ENCODE assay signal across 10 mouse cellular contexts in the genomic region with DNA sequence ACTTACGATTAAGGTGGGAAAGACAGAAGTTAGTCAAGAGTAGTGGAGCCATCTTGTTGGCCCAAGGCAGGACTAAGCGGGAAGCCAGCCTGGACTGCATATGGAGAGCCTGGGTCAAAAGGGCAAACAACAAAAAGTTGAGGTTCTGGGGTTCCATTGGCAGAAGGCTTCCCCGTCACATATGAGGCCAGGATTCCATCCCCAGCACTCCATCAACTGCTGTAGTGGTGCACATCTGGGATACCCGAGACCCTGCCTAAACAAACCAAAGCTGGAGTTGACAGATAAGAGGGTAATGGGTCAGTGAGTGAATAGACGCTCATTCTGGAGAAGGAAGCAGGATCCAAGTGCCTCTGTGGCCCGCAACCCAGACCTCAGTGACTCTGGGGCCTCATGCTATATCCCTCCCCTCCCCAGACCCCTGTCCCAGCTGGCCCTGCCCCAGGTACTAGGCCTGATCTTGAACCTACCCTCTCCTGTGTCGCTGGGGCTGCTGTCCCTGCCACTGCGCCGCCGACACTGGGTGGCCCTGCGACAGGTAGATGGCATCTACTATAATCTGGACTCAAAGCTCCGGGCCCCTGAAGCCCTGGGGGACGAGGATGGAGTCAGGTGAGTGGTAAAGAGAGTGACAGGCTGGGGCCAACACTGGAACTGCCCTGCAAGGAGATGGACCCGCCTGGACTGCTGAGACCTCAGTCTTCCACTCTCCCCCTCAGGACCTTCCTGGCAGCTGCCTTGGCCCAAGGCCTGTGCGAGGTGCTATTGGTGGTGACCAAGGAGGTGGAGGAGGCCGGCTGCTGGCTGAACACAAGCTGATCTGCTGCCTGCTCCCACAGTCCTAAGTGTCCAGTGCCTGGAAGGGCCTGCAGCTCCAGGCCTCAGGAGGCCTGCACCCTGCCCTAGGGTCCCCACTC. TPM values are rescaled to one million over a fixed set of nuclear protein-coding genes. Genes with fewer than 3 reads are reported as not detected.
DNase-seq lines count a peak whose midpoint lies in the region; ATAC-seq and TF ChIP-seq lines count a peak whose summit lies in the region.
"Had no signal": no experiment of that assay in that cellular context is flagged by ENCODE, and none has a peak within 500 bp of the region (broad histone marks: within the 10 kb centered on the region; RNA-seq: fewer than 3 reads in every experiment).

No protein-coding gene starts in this region.

- no peaks in the 10 kb centered on the region; the same call in 1 of the 2 replicates for H3K27me3 ChIP-seq in heart, embryonic 13.5 days (replicated peaks)
- H3K27me3 ChIP-seq in neural tube, embryonic 13.5 days = peaks cover under 1% of the 10 kb centered on the region
- H3K27me3 ChIP-seq in neural tube, embryonic 15.5 days (replicated peaks) = no peaks in the 10 kb centered on the region
- H3K27me3 ChIP-seq in liver, postnatal 0 days (ENCODE audit: insufficient read depth, low read length) = peaks cover 15% of the 10 kb centered on the region

- H3K36me3 ChIP-seq in heart, embryonic 13.5 days = peaks cover 6% of the 10 kb centered on the region
- H3K36me3 ChIP-seq in neural tube, embryonic 13.5 days = no peaks in the 10 kb centered on the region
- H3K36me3 ChIP-seq in neural tube, embryonic 15.5 days = no peaks in the 10 kb centered on the region
- peaks cover 5% of the 10 kb centered on the region for H3K36me3 ChIP-seq in liver, postnatal 0 days (replicated peaks; ENCODE audit: insufficient read depth, low read length)
- H3K36me3 ChIP-seq: limb, embryonic 12.5 days had no signal

- no peaks in the 10 kb centered on the region for H3K9me3 ChIP-seq in heart, embryonic 13.5 days
- H3K9me3 ChIP-seq in neural tube, embryonic 13.5 days = no peaks in the 10 kb centered on the region
- no peaks in the 10 kb centered on the region for H3K9me3 ChIP-seq in neural tube, embryonic 15.5 days (replicated peaks)
- H3K9me3 ChIP-seq in liver, postnatal 0 days (ENCODE audit: low read length) = no peaks in the 10 kb centered on the region
- H3K9me3 ChIP-seq: limb, embryonic 12.5 days had no signal

- peak overlapping the region; percentile 86 for H3K9ac ChIP-seq in heart, embryonic 13.5 days
- H3K9ac ChIP-seq in neural tube, embryonic 13.5 days = no peak overlapping the region
- no peak overlapping the region for H3K9ac ChIP-seq in neural tube, embryonic 15.5 days (replicated peaks)
- no peak overlapping the region for H3K9ac ChIP-seq in liver, postnatal 0 days (replicated peaks)

- H3K4me2 ChIP-seq in heart, embryonic 13.5 days = peak overlapping the region; percentile 80
- no peak overlapping the region for H3K4me2 ChIP-seq in neural tube, embryonic 13.5 days
- no peak overlapping the region for H3K4me2 ChIP-seq in neural tube, embryonic 15.5 days
- peak overlapping the region; percentile 89 for H3K4me2 ChIP-seq in liver, postnatal 0 days (ENCODE audit: low read depth, low read length)
- H3K4me2 ChIP-seq: limb, embryonic 12.5 days had no signal

- H3K4me1 ChIP-seq in heart, embryonic 13.5 days = peaks cover 81% of the 10 kb centered on the region
- H3K4me1 ChIP-seq in neural tube, embryonic 13.5 days (replicated peaks) = peaks cover 71% of the 10 kb centered on the region
- H3K4me1 ChIP-seq in neural tube, embryonic 15.5 days = peaks cover 56% of the 10 kb centered on the region
- H3K4me1 ChIP-seq in liver, postnatal 0 days (ENCODE audit: insufficient read depth) = peaks cover 39% of the 10 kb centered on the region

- WGBS in heart, embryonic 13.5 days = 62% methylated on average over 16 of the region's 16 CpGs
- 89% methylated on average over 16 of the region's 16 CpGs for WGBS in neural tube, embryonic 13.5 days
- WGBS in neural tube, embryonic 15.5 days = 87% methylated on average over 16 of the region's 16 CpGs
- 78% methylated on average over 16 of the region's 16 CpGs for WGBS in liver, postnatal 0 days (ENCODE audit: insufficient replicate concordance)

- TF ChIP-seq CTCF in liver, postnatal 0 days (IDR thresholded peaks at IDR 0.05; ENCODE audit: low read depth) = no peak

- peak; percentile 52 for DNase-seq in cerebellum, adult 11-12 months
- no peak for DNase-seq in heart, adult 8-10 months (ENCODE audit: low spot score)
- peak; percentile 16 for DNase-seq in liver, postnatal 0 days
- no peak for DNase-seq in B cell, adult 2 months
- DNase-seq: adrenal gland, postnatal 10 days had no signal

- H3K4me3 ChIP-seq in heart, embryonic 13.5 days = peak overlapping the region; percentile 70; the same call in 1 of the 2 replicates
- no peak overlapping the region for H3K4me3 ChIP-seq in neural tube, embryonic 13.5 days
- H3K4me3 ChIP-seq in neural tube, embryonic 15.5 days (replicated peaks) = no peak overlapping the region
- H3K4me3 ChIP-seq in liver, postnatal 0 days (ENCODE audit: low read depth, low read length) = no peak overlapping the region
- H3K4me3 ChIP-seq: limb, embryonic 12.5 days had no signal

- TF ChIP-seq EP300 in liver, postnatal 0 days (IDR thresholded peaks at IDR 0.05; ENCODE audit: low read depth) = no peak

- no peak for ATAC-seq in cerebellum, adult (ENCODE audit: insufficient number of reproducible peaks, low FRiP score, low TSS enrichment)
- no peak for ATAC-seq in heart, embryonic 13.5 days (ENCODE audit: extremely low read depth, insufficient number of reproducible peaks, low FRiP score, low TSS enrichment)
- ATAC-seq in neural tube, embryonic 13.5 days (ENCODE audit: low read depth) = no peak
- no peak for ATAC-seq in neural tube, embryonic 15.5 days (ENCODE audit: low FRiP score)
- ATAC-seq in liver, postnatal 0 days = no peak

- peak overlapping the region; percentile 99 for H3K27ac ChIP-seq in heart, embryonic 13.5 days (replicated peaks)
- peak overlapping the region; percentile 30; the same call in 1 of the 2 replicates for H3K27ac ChIP-seq in neural tube, embryonic 13.5 days (replicated peaks)
- H3K27ac ChIP-seq in neural tube, embryonic 15.5 days (replicated peaks) = no peak overlapping the region
- H3K27ac ChIP-seq in liver, postnatal 0 days (ENCODE audit: low read depth) = peak overlapping the region; percentile 8; the same call in 1 of the 2 replicates
- H3K27ac ChIP-seq: limb, embryonic 12.5 days had no signal

RNA-seq across cellular contexts. Expression of a gene that starts 3.2 kb away (rescaled TPM):
- 138 and 158 TPM in 2 replicates for polyA plus RNA-seq in heart, embryonic 13.5 days (2015; fragmentation: Nextera tagmentation; extraction: Ambion mirVana)
- total RNA-seq in heart, adult 8-10 months (2022) = 100 to 1,000 TPM; 109 to 130 (median 125) TPM
- 49.9 and 54.3 TPM in 2 replicates for polyA plus RNA-seq in neural tube, embryonic 13.5 days (2015; fragmentation: Nextera tagmentation; extraction: Ambion mirVana)
- 45.2 and 51.0 TPM in 2 replicates for polyA plus RNA-seq in neural tube, embryonic 15.5 days (2015; fragmentation: Nextera tagmentation; extraction: Ambion mirVana)
- polyA plus RNA-seq in liver, postnatal 0 days (2015; fragmentation: Nextera tagmentation; extraction: Ambion mirVana) = 59.7 and 63.1 TPM in 2 replicates

RNA-seq across cellular contexts. Expression of a gene that starts 5.8 kb away (rescaled TPM):
- polyA plus RNA-seq in heart, embryonic 13.5 days (2015; fragmentation: Nextera tagmentation; extraction: Ambion mirVana) = 0.70 and 1.4 TPM in 2 replicates
- 1 to 10 TPM in 1 of 4 experiments, under 1 TPM in 1, not detected in 2; 0.79 to 1.5 TPM for total RNA-seq in heart, adult 8-10 months (2022)
- polyA plus RNA-seq in neural tube, embryonic 13.5 days (2015; fragmentation: Nextera tagmentation; extraction: Ambion mirVana) = 1.6 and 2.9 TPM in 2 replicates
- polyA plus RNA-seq in neural tube, embryonic 15.5 days (2015; fragmentation: Nextera tagmentation; extraction: Ambion mirVana) = 2.2 and 4.2 TPM in 2 replicates
- 38.9 and 44.3 TPM in 2 replicates for polyA plus RNA-seq in liver, postnatal 0 days (2015; fragmentation: Nextera tagmentation; extraction: Ambion mirVana)

RNA-seq across cellular contexts. Expression of a gene that starts 25.4 kb away (rescaled TPM):
- 88.2 and 93.2 TPM in 2 replicates for polyA plus RNA-seq in heart, embryonic 13.5 days (2015; fragmentation: Nextera tagmentation; extraction: Ambion mirVana)
- 10 to 100 TPM; 73.8 to 84.8 (median 83.7) TPM for total RNA-seq in heart, adult 8-10 months (2022)
- 139 TPM in 2 replicates for polyA plus RNA-seq in neural tube, embryonic 13.5 days (2015; fragmentation: Nextera tagmentation; extraction: Ambion mirVana)
- polyA plus RNA-seq in neural tube, embryonic 15.5 days (2015; fragmentation: Nextera tagmentation; extraction: Ambion mirVana) = 144 and 157 TPM in 2 replicates
- 32.4 and 35.9 TPM in 2 replicates for polyA plus RNA-seq in liver, postnatal 0 days (2015; fragmentation: Nextera tagmentation; extraction: Ambion mirVana)

RNA-seq across cellular contexts. Expression of a gene that starts 25.4 kb away (rescaled TPM):
- 8.5 and 9.1 TPM in 2 replicates for polyA plus RNA-seq in heart, embryonic 13.5 days (2015; fragmentation: Nextera tagmentation; extraction: Ambion mirVana)
- 1 to 10 TPM; 2.5 to 6.7 (median 3.3) TPM for total RNA-seq in heart, adult 8-10 months (2022)
- 23.0 and 29.8 TPM in 2 replicates for polyA plus RNA-seq in neural tube, embryonic 13.5 days (2015; fragmentation: Nextera tagmentation; extraction: Ambion mirVana)
- 22.6 and 23.2 TPM in 2 replicates for polyA plus RNA-seq in neural tube, embryonic 15.5 days (2015; fragmentation: Nextera tagmentation; extraction: Ambion mirVana)
- polyA plus RNA-seq in liver, postnatal 0 days (2015; fragmentation: Nextera tagmentation; extraction: Ambion mirVana) = 3.3 and 4.1 TPM in 2 replicates

RNA-seq across cellular contexts. Expression of a gene that starts 42.1 kb away (rescaled TPM):
- polyA plus RNA-seq in heart, embryonic 13.5 days (2015; fragmentation: Nextera tagmentation; extraction: Ambion mirVana) = 1.6 and 1.7 TPM in 2 replicates
- total RNA-seq in heart, adult 8-10 months (2022) = 10 to 100 TPM; 33.5 to 37.9 (median 36.4) TPM
- 11.3 and 13.3 TPM in 2 replicates for polyA plus RNA-seq in neural tube, embryonic 13.5 days (2015; fragmentation: Nextera tagmentation; extraction: Ambion mirVana)
- 11.0 and 14.9 TPM in 2 replicates for polyA plus RNA-seq in neural tube, embryonic 15.5 days (2015; fragmentation: Nextera tagmentation; extraction: Ambion mirVana)
- polyA plus RNA-seq in liver, postnatal 0 days (2015; fragmentation: Nextera tagmentation; extraction: Ambion mirVana) = not detected in 2 replicates

Comparison
In these comparisons a context has a peak if more than half of its experiments do, and no peak if none do; other contexts are left out.
1. DNase-seq: peak in cerebellum, adult 11-12 months (single experiment) and liver, postnatal 0 days (single experiment); none in heart, adult 8-10 months (single experiment) and B cell, adult 2 months (0 of 2).
2. H3K4me2 ChIP-seq: peak in heart, embryonic 13.5 days (single experiment) and liver, postnatal 0 days (single experiment); none in neural tube, embryonic 13.5 days (single experiment) and neural tube, embryonic 15.5 days (single experiment).